Mouse (Mus musculus) erythroblast, adult 5-6 weeks (primary cell): ENCODE measurements around the gene Osbpl3. TPM values are rescaled to one million over a fixed set of nuclear protein-coding genes. Genes with fewer than 3 reads are reported as not detected.
A peak's percentile ranks its signal among the peaks of the same experiment; 100 is the strongest.

Experiments
- ATAC-seq: replicated peaks from 2 replicates; pipeline ENCODE4 v1.8.0; 2016; ENCODE audit warnings: moderate number of reproducible peaks, mild to moderate bottlenecking, moderate TSS enrichment, inconsistent platforms; ENCODE audit not compliant: poor library complexity, low FRiP score, severe bottlenecking
- total RNA-seq, 2 experiments: library from RNA; stranded (forward) in 1 of 2; stranded (reverse) in 1 of 2; fragments of 150-400 nt in 1 of 2; fragments of 200-764, 138-1000 nt in 1 of 2; gene quantifications; 2 replicates each; pipeline versions ENCODE4 v1.2.3 to v1.2.4; 2015 to 2017; ENCODE audit warnings: low replicate concordance in 2 of 2

Osbpl3 gene
- total RNA-seq (2015; ENCODE audit: low replicate concordance) = 0.77 and 5.6 TPM in 2 replicates
- 2.2 and 2.5 TPM in 2 replicates for total RNA-seq (2017; ENCODE audit: low replicate concordance)

- ATAC-seq = peak; percentile 56; the same call in 1 of the 2 replicates
These were observed at the start of gene Osbpl3 for GRCm38 (mm10) chr6:50455829-50456469. Gene Osbpl3, minus strand, starts transcription at chr6:50456201.

- no peak for ATAC-seq
These were observed 49.5 kb upstream of the Osbpl3 start for GRCm38 (mm10) chr6:50505531-50505930.

GRCm38 (mm10) chr6:50504711-50505110, 48.7 kb upstream of the Osbpl3 start:
- no peak for ATAC-seq

- ATAC-seq = no peak
These were observed 47.8 kb upstream of the Osbpl3 start for GRCm38 (mm10) chr6:50503779-50504178.

GRCm38 (mm10) chr6:50503031-50503430, 47.0 kb upstream of the Osbpl3 start:
- no peak for ATAC-seq

GRCm38 (mm10) chr6:50498346-50498745, 42.3 kb upstream of the Osbpl3 start:
- ATAC-seq = no peak

- no peak for ATAC-seq
These were observed 34.5 kb upstream of the Osbpl3 start for GRCm38 (mm10) chr6:50490519-50490918.

- ATAC-seq = no peak
These were observed 33.4 kb upstream of the Osbpl3 start for GRCm38 (mm10) chr6:50489380-50489779.

- ATAC-seq = no peak
These were observed 30.3 kb upstream of the Osbpl3 start for GRCm38 (mm10) chr6:50486035-50486902.

GRCm38 (mm10) chr6:50483426-50483825, 27.4 kb upstream of the Osbpl3 start:
- ATAC-seq = no peak

- no peak for ATAC-seq
These were observed 25.5 kb upstream of the Osbpl3 start for GRCm38 (mm10) chr6:50481460-50481859.

- ATAC-seq = no peak
These were observed 10.4 kb upstream of the Osbpl3 start for GRCm38 (mm10) chr6:50466451-50466850.

- ATAC-seq = no peak
These were observed 8.9 kb upstream of the Osbpl3 start for GRCm38 (mm10) chr6:50464690-50465485.

- ATAC-seq = no peak
These were observed 6.0 kb upstream of the Osbpl3 start for GRCm38 (mm10) chr6:50462026-50462425.

GRCm38 (mm10) chr6:50461585-50461984, 5.6 kb upstream of the Osbpl3 start:
- ATAC-seq = no peak

GRCm38 (mm10) chr6:50460646-50461045, 4.6 kb upstream of the Osbpl3 start:
- no peak for ATAC-seq

- ATAC-seq = no peak
These were observed 4.2 kb upstream of the Osbpl3 start for GRCm38 (mm10) chr6:50460246-50460645.

- ATAC-seq = no peak
These were observed 3.3 kb upstream of the Osbpl3 start for GRCm38 (mm10) chr6:50459271-50459670.

- no peak for ATAC-seq
These were observed 1.7 kb upstream of the Osbpl3 start for GRCm38 (mm10) chr6:50457551-50458348.
